Mouse (Mus musculus) brown adipose tissue, adult 24 weeks (tissue): Measurements from ENCODE around the gene Rps6ka5. TPM values are rescaled to one million over a fixed set of nuclear protein-coding genes. Genes with fewer than 3 reads are reported as not detected.

Experiments
- H3K27ac ChIP-seq: fragments of 200-500 bp; replicated peaks from 2 replicates; pipeline ENCODE4 v1.5.1; 2012; ENCODE audit warnings: low read depth, mild to moderate bottlenecking, low read length
- H3K4me1 ChIP-seq: fragments of 200-500 bp; 2 replicates; pipeline ENCODE4 v1.6.1; 2012; ENCODE audit warnings: low read length, mixed read lengths; ENCODE audit not compliant: control insufficient read depth, insufficient read depth, insufficient read length
- H3K4me3 ChIP-seq: fragments of 200-500 bp; 2 replicates; pipeline ENCODE4 v1.5.1; 2012; ENCODE audit warnings: low read depth, mild to moderate bottlenecking, low read length, moderate library complexity; ENCODE audit not compliant: insufficient read depth
- polyA plus RNA-seq: library from polyadenylated mRNA; stranded (reverse); fragments of >200 nt; gene quantifications from 2 replicates; pipeline ENCODE4 v1.2.4, GENCODE M21; 2012; ENCODE audit not compliant: missing spikeins, insufficient read depth, insufficient read length

Rps6ka5 gene
- polyA plus RNA-seq, 1 experiment, result 9.4 TPM

DNA sequence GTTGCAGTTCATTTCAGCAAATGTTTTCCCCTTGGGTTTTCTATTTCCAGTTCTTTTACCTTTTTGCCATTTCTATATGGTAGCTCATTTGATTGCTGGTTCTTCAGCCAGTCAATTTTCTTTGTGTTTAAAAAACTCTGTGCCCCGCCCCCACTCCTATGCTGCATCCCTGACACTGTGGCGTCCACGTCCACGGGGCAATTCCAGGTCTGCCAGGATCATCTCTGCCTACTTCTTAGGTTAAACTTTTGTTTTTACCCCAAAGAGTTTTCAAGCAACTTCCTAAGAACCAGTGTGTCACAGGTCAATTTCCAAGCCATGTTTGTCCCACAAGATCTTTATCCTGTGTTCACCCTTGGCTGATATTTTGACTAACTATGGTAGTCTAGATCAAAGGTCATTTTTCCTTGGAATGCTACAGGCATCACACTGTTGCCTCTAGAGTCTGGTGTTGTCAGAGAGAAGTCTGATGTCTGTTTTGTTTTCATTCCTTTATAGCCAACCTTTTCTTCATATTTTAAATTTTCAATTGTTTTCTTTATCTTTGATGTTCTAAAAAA, 12.3 kb upstream of the Rps6ka5 start:
- Histone ChIP-seq H3K4me1 (peaks cover 2% of the 10 kb centered on the region; the same call in 1 of the 2 replicates), H3K27ac (peak overlapping the region; percentile 68), H3K4me3 (no peak overlapping the region)

DNA sequence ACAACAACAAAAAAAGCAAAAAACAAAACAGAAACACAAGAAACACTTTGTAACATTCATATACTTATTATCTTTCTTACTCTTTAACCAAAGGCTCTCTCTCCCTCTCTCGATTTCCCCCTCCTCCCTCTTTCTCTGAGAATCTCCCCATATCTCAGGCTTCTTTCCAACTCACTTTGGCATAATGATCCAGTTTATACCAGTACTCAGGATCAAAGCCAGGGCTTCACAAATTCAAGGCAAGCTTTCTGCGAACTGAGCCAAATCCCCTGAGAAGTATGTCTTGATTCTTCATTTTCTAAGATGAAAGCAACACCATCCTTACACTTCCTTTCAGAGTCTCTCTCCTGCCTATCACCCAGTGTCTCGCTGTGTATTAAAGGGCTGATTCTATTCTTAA, 11.7 kb upstream of the Rps6ka5 start:
- no peak overlapping the region for H3K4me3 ChIP-seq
- peaks cover 2% of the 10 kb centered on the region; the same call in 1 of the 2 replicates for H3K4me1 ChIP-seq
- H3K27ac ChIP-seq, result peak overlapping the region; percentile 68; the same call in 1 of the 2 replicates

DNA sequence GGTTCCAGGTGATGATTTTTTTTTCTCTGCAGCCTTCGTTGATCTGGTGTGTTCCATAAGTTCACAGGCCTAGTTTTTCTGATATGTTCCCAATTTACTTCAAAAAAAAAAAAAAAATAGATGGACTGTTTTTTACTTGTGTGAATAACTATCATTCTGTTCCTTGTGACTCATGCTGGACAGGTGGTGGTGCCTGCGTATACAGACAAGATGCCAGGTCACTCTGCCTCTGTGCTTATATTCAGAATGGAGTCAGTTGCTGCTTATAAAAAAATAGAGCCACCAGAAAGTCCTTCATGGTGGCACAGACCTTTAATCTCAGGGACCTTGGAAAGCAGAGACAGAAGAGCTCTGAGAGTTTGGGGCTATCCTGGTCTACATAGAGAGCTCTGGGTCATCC, 8.8 kb upstream of the Rps6ka5 start:
- no peak overlapping the region for H3K4me3 ChIP-seq
- H3K27ac ChIP-seq, result no peak overlapping the region
- peaks cover 2% of the 10 kb centered on the region; the same call in 1 of the 2 replicates for H3K4me1 ChIP-seq

DNA sequence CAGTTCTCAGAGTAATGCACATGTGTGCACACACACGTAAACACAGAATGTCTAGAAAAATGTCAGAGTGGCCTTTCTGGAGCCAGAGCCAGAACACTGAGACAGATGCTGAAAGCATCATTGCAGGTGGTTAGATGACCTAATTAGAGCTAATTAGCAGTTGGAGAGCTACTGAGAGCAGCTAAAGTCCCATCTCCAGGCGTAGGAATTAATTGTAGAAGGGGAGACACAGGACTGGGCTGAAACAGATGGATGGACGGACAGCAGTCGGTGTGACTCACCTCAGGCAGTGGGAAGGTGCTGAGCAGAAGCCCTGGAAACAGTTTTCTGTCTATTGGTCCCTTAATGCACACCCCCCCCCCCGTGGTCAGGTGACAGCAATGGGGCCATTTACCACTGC, 8.4 kb upstream of the Rps6ka5 start:
- Histone ChIP-seq H3K4me1 (peaks cover 2% of the 10 kb centered on the region; the same call in 1 of the 2 replicates), H3K4me3 (no peak overlapping the region)

DNA sequence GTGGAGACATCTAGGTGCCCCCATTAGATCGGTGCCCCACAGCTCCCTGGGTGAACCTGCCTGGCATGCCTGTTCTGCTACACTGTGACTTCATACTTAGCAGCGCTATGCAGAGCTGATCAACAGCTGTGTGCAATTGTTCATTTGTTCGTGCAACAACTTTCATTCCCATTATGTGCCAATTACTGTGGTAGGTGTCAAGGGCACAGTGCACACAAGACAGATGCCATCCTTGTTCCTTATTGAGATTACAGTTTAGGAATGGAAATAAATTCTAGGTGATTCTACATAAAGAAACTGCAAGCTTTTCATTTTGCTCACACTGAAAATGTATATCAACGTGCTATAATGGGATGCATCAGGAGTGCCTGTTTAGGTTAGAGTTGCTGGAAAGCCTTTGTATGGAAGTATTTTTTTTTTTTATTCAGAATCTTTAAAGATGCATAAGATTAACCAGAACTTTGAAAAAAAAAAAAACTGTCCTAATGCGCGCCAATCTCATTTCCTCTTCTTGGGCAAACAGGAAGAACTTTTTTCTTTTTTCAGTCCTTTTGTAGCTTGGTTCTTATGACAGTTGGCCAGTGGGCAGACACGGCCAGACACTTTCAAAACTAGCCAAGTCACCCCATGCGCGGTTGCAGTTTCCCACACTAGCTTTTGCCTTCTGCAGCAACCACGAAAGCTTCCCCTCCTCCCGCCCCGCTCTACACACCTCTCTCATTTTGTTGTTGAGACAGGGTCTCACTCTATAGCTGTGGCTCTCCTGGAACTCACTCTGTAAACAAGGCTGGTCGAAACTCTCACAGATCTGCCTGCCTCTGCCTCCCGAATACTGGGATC, 2.1 kb upstream of the Rps6ka5 start:
- Histone ChIP-seq H3K4me3 (no peak overlapping the region), H3K4me1 (no peaks in the 10 kb centered on the region)

More for the DNA sequence above, 8.4 kb upstream of the Rps6ka5 start:
- no peak overlapping the region for H3K27ac ChIP-seq

DNA sequence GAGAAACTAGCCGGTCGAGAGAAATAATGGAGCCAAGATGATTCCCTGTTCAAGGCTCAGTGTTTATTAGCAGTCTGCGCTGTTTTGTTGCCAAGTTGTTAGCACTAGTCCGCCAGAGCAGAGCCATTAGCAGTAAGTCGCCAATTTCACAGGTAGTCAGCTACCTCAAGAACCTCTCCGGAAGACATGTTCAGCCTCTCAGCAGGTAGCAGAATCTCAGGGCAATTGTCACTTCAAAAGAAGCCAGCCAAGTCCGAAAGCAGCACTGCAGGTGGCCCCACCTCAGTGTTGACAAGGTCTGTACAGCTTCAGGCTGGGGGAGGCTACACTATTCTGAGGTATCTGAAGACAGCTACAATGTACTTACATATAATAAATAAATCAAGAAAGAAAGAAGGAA, 1.1 kb upstream of the Rps6ka5 start:
- H3K4me1 ChIP-seq, result no peaks in the 10 kb centered on the region
- H3K27ac ChIP-seq, result no peak overlapping the region
- no peak overlapping the region for H3K4me3 ChIP-seq

More for the DNA sequence above, 2.1 kb upstream of the Rps6ka5 start:
- H3K27ac ChIP-seq, result no peak overlapping the region

DNA sequence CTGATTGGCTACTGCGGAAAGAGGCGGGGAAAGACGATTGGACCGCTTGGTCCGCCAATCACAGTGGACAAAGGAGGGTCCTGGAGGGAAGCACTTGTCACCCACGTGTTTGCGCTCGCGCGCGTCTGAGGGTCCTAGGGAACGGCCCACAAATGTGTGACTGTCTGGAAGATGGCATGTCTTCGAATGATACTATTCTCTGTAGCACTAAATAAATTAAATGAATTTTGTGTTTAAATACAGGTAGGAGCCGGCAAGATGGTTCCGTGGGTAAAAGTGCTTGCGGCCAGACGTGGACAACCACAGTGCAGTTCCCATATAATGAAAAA, 1.4 kb downstream of the Rps6ka5 start:
- Histone ChIP-seq H3K27ac (no peak overlapping the region), H3K4me1 (no peaks in the 10 kb centered on the region), H3K4me3 (peak overlapping the region; percentile 48)

DNA sequence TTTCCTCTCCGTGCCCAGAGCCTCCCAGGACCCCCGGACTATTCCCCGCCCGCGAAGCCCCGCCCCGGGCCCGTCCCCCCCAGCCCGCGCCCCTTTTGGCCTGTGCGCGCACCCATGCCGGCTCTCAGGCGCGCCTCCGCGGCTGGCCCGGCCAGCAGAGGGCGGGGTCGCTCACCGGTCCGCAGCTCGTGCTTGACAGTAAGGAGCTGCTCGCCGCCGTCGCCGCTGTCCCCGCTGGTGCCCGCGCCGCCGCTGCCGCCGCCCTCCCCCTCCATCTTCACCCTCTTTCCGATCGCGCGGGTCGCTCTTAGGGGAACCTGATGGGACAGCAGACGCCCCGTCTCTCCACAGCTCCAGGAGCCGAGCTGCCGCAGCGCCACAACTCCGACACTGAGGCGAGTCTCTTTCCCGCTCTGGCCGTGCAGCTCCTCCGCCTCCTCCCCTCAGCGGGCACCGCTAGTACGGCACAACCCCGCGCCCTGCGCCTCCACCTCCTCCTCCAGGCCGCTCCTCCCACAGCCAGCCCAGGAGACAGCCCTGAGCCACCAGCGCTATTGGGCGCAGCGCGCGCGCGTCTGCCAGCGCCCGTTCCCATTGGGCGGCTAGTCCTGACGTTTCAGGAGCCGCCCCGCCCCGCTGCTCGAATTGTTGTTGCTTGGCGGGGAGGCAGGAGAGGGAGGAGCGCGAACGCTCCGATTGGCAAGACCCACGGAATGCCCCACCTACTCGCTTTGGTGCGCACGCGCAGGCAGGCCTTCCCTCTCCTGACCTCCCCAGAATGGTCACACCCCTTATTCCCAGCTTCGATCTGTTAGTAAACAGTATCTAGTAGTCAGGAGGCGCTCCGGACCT, 2.0 kb downstream of the Rps6ka5 start:
- Histone ChIP-seq H3K4me1 (no peaks in the 10 kb centered on the region), H3K4me3 (peak overlapping the region; percentile 85), H3K27ac (peak overlapping the region; percentile 51)

DNA sequence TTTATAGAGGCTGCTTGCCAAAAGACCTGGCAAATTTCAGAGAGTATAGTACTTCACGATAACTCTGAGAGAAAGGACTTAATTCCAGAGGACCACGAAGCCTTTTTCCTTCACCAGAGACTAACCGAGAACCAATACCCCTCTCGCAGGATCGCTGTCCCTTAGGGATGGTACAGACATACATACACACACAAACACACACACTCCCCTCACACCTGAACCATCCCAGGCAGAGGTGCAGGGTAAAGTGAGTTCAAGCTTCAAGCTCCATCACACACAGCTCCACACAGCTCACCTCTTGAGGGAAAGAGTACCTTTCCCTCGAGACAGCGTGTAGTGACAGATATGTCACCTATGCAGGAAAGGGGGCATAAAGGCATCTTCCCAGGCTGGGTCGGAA, 2.6 kb downstream of the Rps6ka5 start:
- Histone ChIP-seq H3K27ac (peak overlapping the region; percentile 9; the same call in 1 of the 2 replicates), H3K4me1 (no peaks in the 10 kb centered on the region), H3K4me3 (peak overlapping the region; percentile 85)

DNA sequence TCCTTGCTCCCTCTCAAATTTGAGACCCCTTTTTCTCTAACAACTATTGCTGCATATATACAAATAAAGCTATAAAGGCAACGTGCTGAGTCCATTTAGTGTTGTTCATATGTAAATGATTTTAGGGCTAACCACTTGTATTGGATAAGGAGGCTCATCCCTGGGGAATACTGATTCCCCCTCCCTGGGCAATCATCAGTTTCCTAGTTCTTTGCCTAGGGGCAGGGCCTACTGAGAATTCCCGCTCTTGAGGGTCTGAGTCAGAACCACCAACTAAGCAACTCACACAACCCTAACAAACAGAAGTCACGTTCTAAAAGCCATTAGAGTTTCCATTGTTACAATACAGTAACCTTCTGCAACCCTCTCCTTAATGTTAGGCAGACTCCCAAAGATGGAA, 6.0 kb downstream of the Rps6ka5 start:
- Histone ChIP-seq H3K4me3 (no peak overlapping the region), H3K4me1 (no peaks in the 10 kb centered on the region), H3K27ac (no peak overlapping the region)

DNA sequence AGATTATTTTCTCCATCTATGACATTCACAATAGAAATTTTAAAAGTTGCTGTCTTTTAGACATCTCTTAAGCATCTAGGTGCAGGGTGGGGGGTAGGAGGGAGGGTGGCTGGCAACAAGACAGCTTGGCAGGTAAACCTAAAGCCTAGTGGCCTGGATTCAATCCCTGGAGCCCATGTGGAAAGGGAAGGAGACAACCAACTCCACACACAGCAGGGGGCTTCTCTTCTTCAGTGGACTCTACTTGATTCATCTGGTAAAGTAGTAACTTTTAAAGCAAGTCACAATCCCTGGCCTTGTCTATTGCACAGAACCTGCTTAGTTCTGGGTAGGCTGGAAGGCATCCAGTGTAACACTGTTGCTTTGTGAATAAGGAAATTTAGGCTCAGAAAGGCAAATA, 9.3 kb downstream of the Rps6ka5 start:
- H3K4me1 ChIP-seq, result no peaks in the 10 kb centered on the region
- H3K27ac ChIP-seq, result no peak overlapping the region
- no peak overlapping the region for H3K4me3 ChIP-seq

DNA sequence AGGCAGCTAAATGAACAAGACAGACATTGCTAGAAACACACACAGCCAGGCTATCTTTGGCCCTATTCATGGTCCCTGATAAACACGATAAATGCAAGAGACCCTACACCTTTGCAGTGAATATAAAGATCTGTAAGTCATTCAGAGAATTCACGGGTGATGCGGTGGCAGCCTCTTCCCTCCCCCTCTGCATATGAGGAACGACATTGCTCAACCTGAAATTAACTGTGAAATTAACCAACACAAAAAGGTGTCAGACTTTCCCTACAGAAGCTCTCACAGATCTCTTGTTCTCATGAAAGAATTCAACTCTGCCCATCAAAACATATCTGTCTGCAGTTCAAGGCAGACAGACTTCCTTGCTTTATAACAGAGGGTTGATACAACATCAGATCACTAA, 9.8 kb downstream of the Rps6ka5 start:
- H3K4me1 ChIP-seq, result no peaks in the 10 kb centered on the region
- H3K4me3 ChIP-seq, result no peak overlapping the region
- no peak overlapping the region for H3K27ac ChIP-seq

DNA sequence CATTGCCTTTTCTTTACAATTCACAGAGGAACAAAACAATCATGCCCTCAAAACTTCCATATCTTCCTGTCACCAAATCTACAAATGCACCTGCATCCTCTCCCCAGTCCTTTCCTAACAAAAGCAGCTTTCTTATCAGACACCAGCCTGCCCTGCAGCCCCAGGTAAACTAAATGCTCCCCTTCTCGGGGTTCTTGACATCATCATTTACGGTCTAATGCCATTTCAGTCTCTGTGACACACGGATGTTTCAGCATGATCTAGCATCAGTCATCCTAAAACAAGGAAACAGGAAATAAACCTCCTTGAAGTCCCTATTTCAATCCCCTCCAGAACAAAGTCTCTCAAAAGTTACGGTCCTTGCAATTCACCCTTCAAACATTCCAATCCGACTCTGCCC, 15.0 kb downstream of the Rps6ka5 start:
- Histone ChIP-seq H3K27ac (no peak overlapping the region), H3K4me1 (no peaks in the 10 kb centered on the region), H3K4me3 (no peak overlapping the region)

DNA sequence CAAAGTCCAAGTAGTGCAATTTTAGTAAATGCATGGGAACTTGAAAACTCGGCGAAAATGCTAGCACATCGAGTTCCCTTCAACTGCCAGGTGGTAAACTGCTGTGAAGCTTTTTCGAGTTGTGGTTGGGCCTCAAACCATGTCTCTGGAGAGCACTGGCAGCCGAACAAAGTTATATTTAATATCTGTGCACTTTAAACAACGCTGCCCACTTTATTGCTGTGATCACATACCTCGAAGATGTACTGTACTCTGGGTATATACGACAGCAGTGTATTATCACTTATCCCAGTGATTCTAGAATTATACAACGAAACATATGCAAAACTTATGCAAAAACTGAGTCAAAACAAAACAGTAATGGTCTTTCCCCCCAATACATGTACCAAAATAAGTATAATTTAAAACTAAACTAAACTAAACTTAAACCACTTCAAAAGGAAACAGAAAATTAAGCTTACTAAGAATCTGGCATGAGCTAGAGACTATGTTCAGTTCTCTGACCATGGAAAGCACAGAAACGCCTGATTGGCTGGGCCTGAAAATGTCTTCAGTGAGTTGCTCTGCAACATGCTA, 15.6 kb downstream of the Rps6ka5 start:
- H3K4me1 ChIP-seq, result no peaks in the 10 kb centered on the region
- H3K4me3 ChIP-seq, result no peak overlapping the region
- no peak overlapping the region for H3K27ac ChIP-seq

DNA sequence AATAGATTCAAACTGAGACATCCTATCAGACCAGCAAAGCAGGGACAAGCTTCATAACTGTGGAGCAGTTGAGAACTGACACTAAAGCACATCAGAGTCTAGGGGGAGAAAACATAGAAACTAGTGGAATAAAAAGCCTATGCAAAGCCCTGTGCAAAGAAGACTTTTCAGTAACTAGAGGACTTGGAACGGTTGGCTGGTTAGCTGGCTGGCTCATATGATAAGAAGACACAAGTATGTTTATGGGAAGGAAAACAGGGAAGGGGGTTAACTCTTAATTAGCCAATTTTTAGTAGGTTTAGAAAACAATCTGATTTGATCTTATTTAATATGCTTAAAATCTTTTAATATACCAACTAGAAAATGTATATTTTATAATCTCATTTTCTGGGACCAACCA, 16.4 kb downstream of the Rps6ka5 start:
- H3K4me1 ChIP-seq, result no peaks in the 10 kb centered on the region
- no peak overlapping the region for H3K4me3 ChIP-seq
- no peak overlapping the region for H3K27ac ChIP-seq
